Mouse (Mus musculus): ENCODE results near the gene Bloc1s6.

Gene Bloc1s6

GRCm38 (mm10) chr2:122737894-122738830, at the start of gene Bloc1s6:
Gene Bloc1s6 (plus strand): TSS chr2:122738503.
- peak; percentile 88 for DNase-seq

- DNase-seq = no peak
Observed at GRCm38 (mm10) chr2:122697526-122697925, 40.8 kb upstream of the Bloc1s6 start.

GRCm38 (mm10) chr2:122701012-122701411, 37.3 kb upstream of the Bloc1s6 start:
- no peak for DNase-seq

- peak in 1 of 2 experiments; percentile 26 for DNase-seq
Observed at GRCm38 (mm10) chr2:122701871-122702180, 36.5 kb upstream of the Bloc1s6 start.

- DNase-seq = peak; percentile 71 to 75
Observed at GRCm38 (mm10) chr2:122702181-122703036, 35.9 kb upstream of the Bloc1s6 start, which contains the start of gene Slc30a4. Gene Slc30a4 (minus strand): TSS chr2:122702663.

- no peak for DNase-seq
Observed at GRCm38 (mm10) chr2:122704572-122704971, 33.7 kb upstream of the Bloc1s6 start.

- DNase-seq = no peak
Observed at GRCm38 (mm10) chr2:122708080-122708479, 30.2 kb upstream of the Bloc1s6 start.

GRCm38 (mm10) chr2:122709156-122709555, 29.1 kb upstream of the Bloc1s6 start:
- no peak for DNase-seq

- DNase-seq = no peak
Observed at GRCm38 (mm10) chr2:122711911-122712310, 26.4 kb upstream of the Bloc1s6 start.

- DNase-seq = no peak
Observed at GRCm38 (mm10) chr2:122712848-122713247, 25.5 kb upstream of the Bloc1s6 start.

GRCm38 (mm10) chr2:122715148-122715692, 23.1 kb upstream of the Bloc1s6 start:
- DNase-seq = no peak

- peak in 1 of 2 experiments; percentile 30 for DNase-seq
Observed at GRCm38 (mm10) chr2:122716301-122716842, 21.9 kb upstream of the Bloc1s6 start.

GRCm38 (mm10) chr2:122719232-122719631, 19.1 kb upstream of the Bloc1s6 start:
- DNase-seq = no peak

GRCm38 (mm10) chr2:122720564-122720963, 17.7 kb upstream of the Bloc1s6 start:
- peak; percentile 50 to 75 for DNase-seq

GRCm38 (mm10) chr2:122725604-122726003, 12.7 kb upstream of the Bloc1s6 start:
- DNase-seq = peak; percentile 53 to 55

- no peak for DNase-seq
Observed at GRCm38 (mm10) chr2:122731456-122731855, 6.8 kb upstream of the Bloc1s6 start.

GRCm38 (mm10) chr2:122739023-122739422, 720 bp downstream of the Bloc1s6 start:
- DNase-seq = no peak

- DNase-seq = no peak
Observed at GRCm38 (mm10) chr2:122746461-122746860, 8.2 kb downstream of the Bloc1s6 start.

- peak; percentile 64 to 65 for DNase-seq
Observed at GRCm38 (mm10) chr2:122753739-122754343, 15.5 kb downstream of the Bloc1s6 start.

- DNase-seq = no peak
Observed at GRCm38 (mm10) chr2:122759791-122760190, 21.5 kb downstream of the Bloc1s6 start.

GRCm38 (mm10) chr2:122762991-122763390, 24.7 kb downstream of the Bloc1s6 start:
- DNase-seq = no peak

GRCm38 (mm10) chr2:122764526-122764925, 26.2 kb downstream of the Bloc1s6 start:
- DNase-seq = peak; percentile 18 to 22

All from thymus, postnatal 36 days (tissue).